Mouse (Mus musculus) neural tube, postnatal 0 days (tissue): ENCODE measurements around the gene Olfr1233. TPM values are rescaled to one million over a fixed set of nuclear protein-coding genes. Genes with fewer than 3 reads are reported as not detected.

Experiments used
- polyA plus RNA-seq: library from polyadenylated mRNA; unstranded; fragments of >200 nt; fragmentation: Nextera tagmentation; extraction: Ambion mirVana; gene quantifications from 2 replicates; pipeline ENCODE4 v1.2.1, GENCODE M21; 2015

Gene Olfr1233
- not detected in 2 replicates for polyA plus RNA-seq

DNA sequence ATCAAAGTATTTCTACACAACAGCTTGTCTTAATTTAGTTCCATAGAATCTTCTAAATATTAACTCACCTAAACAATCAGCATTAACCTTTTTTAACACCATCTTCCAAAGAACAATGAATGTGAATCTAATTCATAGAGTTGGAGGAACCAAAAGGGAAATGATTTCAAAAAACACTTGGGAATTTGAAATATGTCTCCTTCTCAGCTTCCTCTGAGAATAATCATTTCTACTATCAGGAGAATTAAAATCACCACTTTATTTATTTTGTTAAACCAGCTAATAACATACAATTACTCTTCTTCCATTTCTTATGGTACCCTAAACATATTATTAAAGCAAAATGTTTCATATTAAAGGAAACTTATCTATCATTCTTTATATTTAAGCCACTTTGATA is at the start of gene Olfr1233:
Gene Olfr1233 (minus strand): TSS at position 101 of the 400 bp plus-strand sequence.

GRCm38 (mm10) chr2:89364765-89365164 is 22.6 kb upstream of the Olfr1233 start, which contains the start of gene Olfr1234:
Gene Olfr1234 (minus strand): TSS chr2:89364865.

DNA sequence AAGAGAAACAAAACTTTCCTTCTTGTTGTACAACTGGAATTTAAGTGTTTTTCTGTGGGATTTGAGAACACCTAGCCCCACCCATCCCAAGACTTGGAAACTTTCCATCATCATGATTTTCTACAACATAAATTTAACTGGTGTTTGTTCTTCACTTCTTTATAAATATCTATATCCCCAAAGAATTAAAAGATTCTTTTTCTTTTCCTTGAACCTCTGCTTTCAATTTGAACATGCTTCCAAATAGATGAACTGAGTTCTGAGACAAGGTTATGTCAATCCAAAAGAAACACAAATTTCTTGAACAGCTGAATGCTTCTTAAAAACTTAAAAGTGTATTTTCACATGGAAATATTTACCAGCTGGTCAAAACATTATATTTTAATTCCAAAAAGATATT is 12.6 kb downstream of the Olfr1233 start, which contains the start of gene Olfr1232:
Gene Olfr1232 (minus strand): TSS at position 101 of the 400 bp plus-strand sequence.

DNA sequence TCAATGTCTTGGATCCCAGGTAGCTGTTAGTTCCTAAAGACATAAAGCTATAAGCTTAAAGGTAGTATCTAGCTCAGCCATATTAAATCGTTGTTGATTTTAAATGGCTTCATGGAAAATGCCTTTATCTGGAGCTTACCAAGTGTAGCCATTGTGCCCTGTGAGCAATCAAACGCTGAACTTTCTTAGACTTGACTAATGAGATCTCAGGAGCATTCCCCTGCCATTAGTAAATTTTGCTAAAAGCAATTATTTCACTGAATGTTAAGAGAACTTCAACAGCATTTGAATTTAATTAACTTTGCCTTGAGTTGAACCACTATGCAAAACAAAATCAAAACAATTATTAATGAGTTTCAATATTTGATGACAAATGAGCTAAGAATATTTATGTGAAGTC is 35.2 kb downstream of the Olfr1233 start, which contains the start of gene Olfr1231:
Gene Olfr1231 (minus strand): TSS at position 101 of the 400 bp plus-strand sequence.

DNA sequence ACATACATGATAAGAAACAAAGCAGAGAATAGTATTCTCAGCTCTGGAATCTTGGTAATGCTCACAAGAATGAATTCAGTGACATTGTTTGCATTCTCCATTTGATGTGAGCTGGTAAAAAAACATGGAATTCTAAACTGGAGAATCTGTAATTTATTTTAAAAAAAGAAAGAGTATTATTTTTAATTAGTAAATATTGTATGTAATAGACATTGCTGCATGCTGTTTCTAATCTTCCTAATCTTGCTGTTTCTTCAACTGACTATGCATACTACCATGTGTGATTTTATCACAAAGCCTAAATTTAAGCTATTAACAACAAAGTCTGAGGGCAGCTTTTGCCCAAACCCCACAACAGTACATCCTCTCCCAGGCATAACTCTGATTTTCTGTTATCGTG is 45.0 kb downstream of the Olfr1233 start, which contains the start of gene Olfr1230:
Gene Olfr1230 (minus strand): TSS at position 101 of the 400 bp plus-strand sequence.

GRCm38 (mm10) chr2:89287914-89288313 is 54.3 kb downstream of the Olfr1233 start, which contains the start of gene Olfr1229:
Gene Olfr1229 (minus strand): TSS chr2:89288014.

Other genes starting within 250 kb of the Olfr1233 start
- not detected in 2 replicates for gene Olfr1220, start 235.6 kb downstream of the Olfr1233 start, polyA plus RNA-seq
- gene Olfr1221, start 225.1 kb downstream of the Olfr1233 start, polyA plus RNA-seq, result not detected in 2 replicates
- not detected in 2 replicates for gene Olfr1222, start 209.3 kb downstream of the Olfr1233 start, polyA plus RNA-seq
- gene Olfr1223, start 190.8 kb downstream of the Olfr1233 start, polyA plus RNA-seq, result not detected in 2 replicates
- gene Olfr1224-ps1, start 178.3 kb downstream of the Olfr1233 start, polyA plus RNA-seq, result not detected in 2 replicates
- not detected in 2 replicates for gene Olfr1225, start 167.7 kb downstream of the Olfr1233 start, polyA plus RNA-seq
- not detected in 2 replicates for gene Olfr1226, start 142.3 kb downstream of the Olfr1233 start, polyA plus RNA-seq
- not detected in 2 replicates for gene Olfr1228, start 88.3 kb downstream of the Olfr1233 start, polyA plus RNA-seq
- not detected in 2 replicates for gene Olfr1229, start 54.4 kb downstream of the Olfr1233 start, polyA plus RNA-seq
- not detected in 2 replicates for gene Olfr1230, start 45.1 kb downstream of the Olfr1233 start, polyA plus RNA-seq
- not detected in 2 replicates for gene Olfr1231, start 35.3 kb downstream of the Olfr1233 start, polyA plus RNA-seq
- gene Olfr1232, start 12.7 kb downstream of the Olfr1233 start, polyA plus RNA-seq, result not detected in 2 replicates
- gene Olfr1234, start 22.5 kb upstream of the Olfr1233 start, polyA plus RNA-seq, result not detected in 2 replicates
- not detected in 2 replicates for gene Olfr1238, start 67.3 kb upstream of the Olfr1233 start, polyA plus RNA-seq
- gene Olfr1239, start 78.0 kb upstream of the Olfr1233 start, polyA plus RNA-seq, result not detected in 2 replicates
- gene Olfr1240, start 100.6 kb upstream of the Olfr1233 start, polyA plus RNA-seq, result not detected in 2 replicates
- not detected in 2 replicates for gene Olfr1241, start 144.7 kb upstream of the Olfr1233 start, polyA plus RNA-seq
- not detected in 2 replicates for gene Olfr1242, start 155.9 kb upstream of the Olfr1233 start, polyA plus RNA-seq
- not detected in 2 replicates for gene Olfr1243, start 189.1 kb upstream of the Olfr1233 start, polyA plus RNA-seq
- not detected in 2 replicates for gene Olfr1245, start 236.0 kb upstream of the Olfr1233 start, polyA plus RNA-seq